Mouse (Mus musculus) adrenal gland, postnatal 4 days (tissue): Measurements from ENCODE around the gene Mpl. TPM values are rescaled to one million over a fixed set of nuclear protein-coding genes. Genes with fewer than 3 reads are reported as not detected.
A peak's percentile ranks its signal among the peaks of the same experiment; 100 is the strongest.

ENCODE experiments used
- DNase-seq, 2 experiments: peaks; one replicate each; pipeline ENCODE4 v3.0.0; 2021 to 2022; ENCODE audit warnings: low spot score in 2 of 2, mixed read lengths in 2 of 2
- long read RNA-seq, 2 experiments: library from polyadenylated mRNA; stranded (forward); transcript quantifications; one replicate each; pipeline ENCODE4 v2.0.0; 2021
- total RNA-seq, 2 experiments: library from RNA; stranded (reverse); gene quantifications; 2 replicates each; pipeline ENCODE4 v1.2.3; 2021

Gene Mpl
- under 1 TPM; 0.17 to 0.54 TPM for total RNA-seq
- long read RNA-seq, experiment 1, result 0 reads
- long read RNA-seq, experiment 2, partial matches to known transcripts, result 1 of 1 reads
- long read RNA-seq, experiment 2, other reads (novel, unspliced or antisense), result 0 of 1 reads

DNA sequence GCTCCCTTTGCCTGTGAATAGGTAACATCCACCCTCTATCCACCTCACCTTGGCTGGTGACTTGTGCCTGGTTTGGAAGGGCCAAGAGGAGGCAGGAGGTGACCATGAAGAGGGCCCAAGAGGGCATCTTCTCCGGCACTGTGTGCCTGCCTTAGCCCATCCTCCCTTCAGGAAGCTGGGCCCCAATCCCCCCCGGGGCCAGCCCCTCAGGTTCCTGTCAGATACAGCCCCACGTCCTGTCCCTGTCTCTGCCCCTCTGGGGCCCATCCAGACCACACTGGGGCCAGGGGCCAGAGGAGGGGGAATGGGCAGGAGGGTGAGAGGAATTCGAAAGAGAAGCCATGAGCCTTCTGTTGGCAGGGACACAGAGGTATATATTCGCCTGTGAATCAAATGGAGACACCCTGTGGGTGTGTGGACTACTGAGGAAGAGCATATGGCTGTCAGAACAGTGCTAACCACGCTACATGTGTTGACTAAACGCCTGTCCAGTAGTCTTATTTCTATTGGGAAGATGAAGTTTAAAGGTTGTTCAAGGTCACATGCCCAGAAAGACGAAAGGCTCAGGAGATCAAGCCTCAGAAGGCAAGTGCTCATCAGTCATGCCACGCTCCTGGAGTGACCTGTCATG, at the start of gene Mpl:
Mpl (minus strand) TSS at position 169 of the 631 bp plus-strand sequence.
- no peak for DNase-seq

GRCm38 (mm10) chr4:118505551-118505950, 48.2 kb upstream of the Mpl start:
- no peak for DNase-seq

DNA sequence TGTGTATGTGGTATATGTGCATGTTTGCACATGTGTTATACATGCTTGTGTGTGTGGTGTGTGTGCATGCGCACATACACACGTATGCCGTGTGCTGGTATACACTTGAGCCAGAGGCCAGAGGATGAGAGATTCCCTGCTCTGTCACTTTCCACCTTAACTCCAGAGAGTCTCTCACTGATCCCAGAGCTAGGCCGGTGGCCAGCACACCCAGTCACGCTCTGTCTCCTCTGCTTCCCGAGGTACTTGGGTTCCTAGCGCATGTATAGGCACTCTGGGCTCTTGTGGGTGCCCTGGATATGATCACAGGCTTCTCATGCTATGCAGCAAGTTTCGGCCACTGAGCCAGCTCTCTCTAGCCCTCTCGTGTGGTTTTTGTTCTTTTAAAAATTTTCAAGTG, 43.5 kb upstream of the Mpl start:
- DNase-seq, result no peak

DNA sequence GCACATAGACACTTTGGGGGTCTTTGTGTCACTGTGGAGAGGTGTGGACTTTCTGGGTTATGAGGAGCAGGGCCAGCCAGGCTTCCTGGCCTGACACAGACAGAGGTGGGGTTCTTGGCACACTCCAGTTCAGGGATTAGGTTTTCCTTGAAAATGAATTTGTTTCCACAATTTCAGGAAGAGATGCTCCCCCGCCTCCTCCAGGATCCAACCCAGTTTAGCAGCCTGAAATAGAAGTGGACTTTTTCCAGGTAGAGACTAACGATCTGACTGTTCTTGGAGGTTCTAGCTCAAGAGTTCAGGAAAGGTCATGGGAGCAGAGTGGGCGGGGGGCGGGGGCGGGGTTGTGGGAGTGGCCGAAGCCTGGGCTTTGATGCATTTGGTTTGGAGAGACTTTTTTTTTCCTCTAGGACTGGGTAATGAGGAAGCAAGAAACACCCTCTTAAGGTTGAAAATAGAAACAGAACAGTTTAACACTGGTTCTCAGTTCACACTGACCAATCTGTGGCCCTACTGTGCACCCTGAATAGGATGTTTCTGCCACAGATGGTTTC, 42.9 kb upstream of the Mpl start:
- no peak for DNase-seq

DNA sequence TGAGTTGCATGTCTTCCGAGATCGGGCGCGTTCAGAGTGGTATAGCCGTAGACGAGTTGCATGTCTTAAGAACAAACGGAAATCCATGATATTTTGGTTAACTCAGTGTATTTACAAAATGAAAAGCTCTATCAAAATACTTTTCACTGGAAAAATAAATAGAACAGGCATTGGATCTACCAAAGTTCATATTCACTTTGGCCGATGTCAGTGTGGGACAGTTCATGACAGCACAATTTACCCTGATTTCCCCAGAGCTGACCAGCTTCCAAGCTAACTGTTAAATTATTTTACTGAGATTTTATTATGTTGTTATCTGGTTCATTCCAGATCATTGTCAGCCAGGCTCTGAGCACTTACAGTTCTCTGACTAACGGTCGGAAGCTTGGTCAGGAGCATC, 33.1 kb upstream of the Mpl start:
- no peak for DNase-seq

DNA sequence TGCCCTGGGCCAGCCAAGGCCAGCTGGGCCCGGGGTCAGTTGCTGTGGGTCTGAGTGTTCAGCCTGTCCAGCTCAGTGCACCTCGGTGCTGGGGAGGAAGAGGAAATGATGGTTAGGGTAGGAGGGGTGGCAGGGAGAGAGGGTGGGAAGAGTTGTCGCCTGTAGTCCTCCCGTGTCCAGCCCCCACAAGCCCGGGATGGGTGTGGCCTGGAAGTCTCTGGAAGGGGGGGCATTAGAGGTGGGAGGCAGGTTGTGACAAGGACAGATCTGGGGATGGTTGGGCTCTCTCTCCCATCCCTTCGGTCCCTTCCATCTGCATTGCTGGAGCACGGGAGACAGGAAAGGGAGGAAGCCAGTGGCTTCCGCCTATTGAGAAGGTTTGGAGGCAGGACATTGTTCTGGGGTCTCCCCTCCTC, 32.4 kb upstream of the Mpl start, which contains the start of gene Tie1:
Tie1 (minus strand) TSS at position 345 of the 416 bp plus-strand sequence.
- DNase-seq, result no peak

- DNase-seq, result no peak
These were observed 19.6 kb upstream of the Mpl start for GRCm38 (mm10) chr4:118476773-118477530.

- no peak for DNase-seq
These were observed 15.4 kb upstream of the Mpl start for GRCm38 (mm10) chr4:118472687-118473086.

GRCm38 (mm10) chr4:118471281-118471680, 14.0 kb upstream of the Mpl start:
- no peak for DNase-seq

DNA sequence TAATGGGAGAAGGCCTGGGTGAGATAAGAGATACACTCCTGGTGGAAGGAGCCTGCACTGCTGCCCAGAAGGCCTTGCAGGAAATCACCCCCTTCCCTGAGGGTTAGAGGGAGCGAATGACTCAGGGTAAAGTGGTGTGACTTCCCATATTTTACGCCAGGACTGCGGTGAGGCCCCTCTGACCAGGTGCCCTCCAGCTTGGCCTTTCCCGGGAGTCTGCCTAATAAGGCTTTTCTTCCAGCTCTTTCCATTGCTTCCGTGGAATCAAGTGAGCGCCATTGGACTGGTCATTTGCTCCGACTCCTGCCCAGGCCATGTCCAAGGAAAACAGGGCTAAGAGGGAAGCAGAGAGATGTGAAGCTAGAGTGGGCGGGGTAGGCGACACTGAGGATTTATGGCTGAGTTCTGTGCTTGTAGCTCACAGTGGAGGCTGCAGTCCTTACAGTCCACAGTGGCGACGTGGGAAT, 8.4 kb upstream of the Mpl start:
- DNase-seq, result peak in 1 of 2 experiments; percentile 12

DNA sequence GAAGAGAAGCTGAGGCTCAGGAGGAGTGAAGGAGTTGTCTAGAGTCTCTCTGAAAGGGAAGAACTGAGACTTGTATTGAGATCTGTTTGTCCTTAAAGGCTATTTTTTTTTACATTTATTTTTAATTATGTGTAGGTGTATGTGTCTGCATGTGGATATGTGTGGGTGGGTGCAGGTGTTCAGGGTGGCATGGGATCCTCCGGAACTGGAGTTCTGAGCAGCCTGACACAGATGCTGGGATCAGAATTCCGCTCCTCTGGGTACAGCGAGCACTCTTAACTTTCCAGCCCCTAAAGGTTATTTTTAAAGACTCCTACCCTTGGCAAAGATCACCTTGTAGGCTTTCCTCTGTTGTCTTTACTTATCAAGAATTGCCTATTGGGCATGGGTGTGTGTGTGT, 7.6 kb upstream of the Mpl start:
- DNase-seq, result no peak

DNA sequence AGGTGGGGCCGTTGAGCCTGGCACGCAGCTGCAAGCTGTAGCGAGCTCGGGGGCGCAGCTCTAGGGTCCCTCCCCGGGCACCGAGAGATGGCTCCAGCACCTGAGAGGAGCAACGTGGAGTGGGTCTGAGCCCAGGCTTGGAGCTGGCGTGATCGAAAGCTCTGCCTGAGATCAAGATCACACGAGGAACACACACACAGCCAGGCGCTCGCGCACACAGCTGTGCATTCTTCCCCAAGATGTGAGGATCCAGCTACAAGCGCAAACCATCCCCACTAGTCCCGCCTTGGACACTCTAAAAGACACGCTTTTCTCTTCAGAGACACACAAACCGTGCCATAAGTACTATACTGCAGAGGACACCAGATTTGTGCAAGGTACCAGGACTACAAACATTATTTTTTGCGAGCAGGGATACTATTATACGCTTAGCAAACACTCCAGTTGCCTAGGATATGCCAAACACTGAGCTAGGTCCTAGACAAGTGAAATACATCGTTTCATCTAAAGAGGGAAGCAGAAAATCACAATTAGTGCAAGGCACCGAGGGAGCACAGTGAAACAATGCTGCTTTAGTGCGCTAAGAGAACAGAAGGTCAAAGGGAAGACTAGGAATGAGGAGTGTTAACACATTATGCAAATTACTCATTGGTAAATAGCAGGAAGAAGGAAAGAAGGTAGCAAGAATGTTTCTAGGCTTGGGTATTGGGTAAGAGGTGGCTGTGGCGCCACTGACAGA, 10.7 kb downstream of the Mpl start:
- DNase-seq, result no peak

DNA sequence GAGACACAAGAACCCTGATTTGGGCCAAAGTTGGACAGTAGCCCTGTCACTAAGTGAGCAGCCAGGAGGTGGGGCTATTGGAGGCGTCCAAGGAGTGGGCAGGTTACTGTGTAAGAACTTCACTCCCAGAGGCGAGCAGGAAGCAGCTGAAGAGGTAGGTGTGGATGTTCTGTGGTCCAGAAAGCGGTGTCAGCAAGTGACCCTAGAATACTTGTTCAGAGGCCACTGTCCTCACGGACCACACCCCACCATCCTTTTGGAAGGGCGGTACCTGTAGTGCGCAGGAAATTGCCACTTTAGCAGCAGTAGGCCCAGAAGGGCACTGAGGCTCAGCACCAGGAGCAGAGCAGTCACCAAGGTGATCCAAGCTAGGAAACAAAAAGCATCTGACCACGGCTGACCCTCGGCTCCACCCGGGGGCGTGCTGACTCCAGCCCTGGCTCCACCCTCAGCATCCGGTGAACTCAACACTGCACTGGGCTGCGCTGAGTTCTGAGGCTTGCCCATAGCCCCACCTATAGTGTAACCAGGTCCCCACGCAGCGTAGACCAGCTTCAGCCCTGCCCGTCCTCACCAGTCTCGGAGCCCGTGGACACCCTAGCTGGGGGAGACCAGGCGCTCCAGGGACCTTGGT, 11.4 kb downstream of the Mpl start:
- no peak for DNase-seq

DNA sequence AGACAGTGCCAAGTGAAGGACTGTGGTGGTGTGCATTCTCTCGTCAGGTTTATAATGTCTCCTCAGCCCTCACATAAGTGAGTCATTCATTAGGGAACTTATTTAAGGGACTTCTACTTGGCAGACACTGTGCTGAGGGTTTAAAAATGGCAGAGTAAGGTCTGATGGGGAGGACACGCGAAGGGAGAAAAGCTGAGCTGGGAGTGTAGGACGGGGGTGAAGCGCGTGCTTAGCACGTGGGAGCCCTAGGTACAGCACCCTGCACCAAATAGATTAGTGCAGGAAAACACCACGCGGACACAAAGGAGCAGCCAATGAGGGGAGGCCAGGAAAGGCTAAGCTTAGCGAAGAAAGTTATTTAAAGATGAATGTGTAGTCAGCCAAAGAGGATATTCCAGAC, 12.2 kb downstream of the Mpl start:
- DNase-seq, result no peak

- no peak for DNase-seq
These were observed 19.5 kb downstream of the Mpl start for GRCm38 (mm10) chr4:118437829-118438253.

DNA sequence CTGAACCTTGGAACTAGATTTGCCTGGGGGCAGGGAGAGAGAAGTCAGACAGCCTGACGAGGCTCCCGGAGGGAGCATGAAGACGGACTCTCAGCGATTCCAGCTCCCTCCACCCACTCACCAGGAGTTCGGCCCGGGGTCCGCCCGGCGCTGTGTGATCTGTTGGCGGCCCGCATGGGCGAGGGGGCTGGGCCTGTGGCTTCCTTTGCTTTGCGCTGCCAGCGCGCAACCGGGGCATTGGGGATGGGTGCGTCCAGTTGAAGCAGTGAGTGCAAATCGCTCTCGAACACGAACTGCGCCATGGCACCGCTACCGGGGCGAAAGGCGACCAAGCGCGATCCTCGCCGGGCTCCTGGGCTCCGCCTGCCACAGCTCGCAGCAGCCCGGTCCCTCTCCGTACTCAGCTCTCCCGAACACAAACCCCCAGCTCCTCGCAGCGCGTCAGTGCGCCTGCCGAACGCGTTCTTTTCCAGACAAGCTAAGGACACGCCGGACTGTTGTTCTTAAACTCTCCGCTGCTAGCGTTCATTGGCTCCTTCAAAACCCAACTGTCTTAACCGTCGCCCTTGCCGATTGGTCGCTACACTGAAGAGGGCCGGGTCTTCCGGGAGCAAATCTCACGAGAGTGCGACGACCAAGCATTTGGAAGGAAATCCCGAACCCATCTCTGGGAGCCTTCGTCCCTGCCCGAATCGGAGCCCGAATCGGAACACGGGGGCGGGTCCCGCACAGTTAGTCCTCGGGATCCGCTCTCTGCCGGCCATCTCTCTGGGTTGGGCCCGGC, 20.3 kb downstream of the Mpl start, which contains the start of gene Cdc20:
Cdc20 (minus strand) TSS at position 533 of the 784 bp plus-strand sequence.
- peak; percentile 79 to 85 for DNase-seq

DNA sequence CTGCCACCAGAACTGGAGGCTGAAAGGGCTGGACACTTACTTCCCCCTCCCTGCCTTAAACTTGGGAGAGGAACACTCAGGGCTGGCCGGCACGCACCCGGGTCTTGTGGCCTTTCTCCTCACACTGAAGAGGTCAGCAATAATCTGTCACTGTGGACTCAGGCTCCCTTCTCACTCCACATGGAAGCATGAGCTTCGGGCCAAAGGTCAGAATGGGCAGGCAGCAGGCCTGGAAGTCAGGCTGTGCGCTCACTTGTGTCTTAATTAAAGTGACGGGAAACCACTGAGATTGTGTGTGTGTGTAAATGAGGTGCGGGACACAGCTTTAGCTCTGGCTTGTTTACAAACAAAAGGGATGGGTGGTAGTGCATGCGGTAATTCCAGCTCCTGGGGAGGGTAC, 25.0 kb downstream of the Mpl start:
- DNase-seq, result no peak

GRCm38 (mm10) chr4:118429215-118429895, 28.0 kb downstream of the Mpl start:
- no peak for DNase-seq

DNA sequence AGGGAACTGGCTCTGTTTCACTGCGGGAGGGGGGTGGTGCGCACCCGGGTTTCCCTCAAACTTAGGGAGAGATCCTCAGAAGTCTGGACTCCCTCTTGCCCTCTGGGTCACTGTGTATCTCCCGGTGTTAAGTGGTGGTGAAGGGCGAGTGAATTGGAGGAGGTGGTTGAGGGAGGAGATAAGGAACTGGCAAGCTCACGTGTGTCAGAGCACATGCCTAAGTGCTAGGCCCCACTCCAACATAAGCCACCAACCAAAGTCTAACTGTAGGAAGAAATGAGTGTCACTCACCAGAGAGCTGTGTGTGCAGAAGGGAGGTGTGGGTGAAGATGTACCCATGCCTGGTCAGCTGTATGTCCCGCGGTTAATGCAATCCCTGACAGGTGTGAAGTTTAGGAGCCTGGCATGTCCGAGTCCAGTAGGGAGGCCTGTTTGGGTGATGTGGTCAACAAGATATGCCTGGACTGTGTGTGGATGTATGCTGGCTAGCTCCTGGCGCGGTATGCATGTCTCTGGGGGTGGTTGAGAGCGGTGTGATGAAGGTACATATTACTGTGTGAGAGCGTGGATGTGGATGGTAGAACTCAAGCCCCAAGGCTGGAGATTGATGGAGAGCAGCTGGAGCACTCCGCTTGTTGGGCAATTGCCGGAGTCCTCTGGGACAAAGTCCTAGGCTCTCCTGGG, 28.6 kb downstream of the Mpl start:
- no peak for DNase-seq
